Mouse (Mus musculus) left cerebral cortex, postnatal 36 days (tissue): ENCODE measurements at regions not wholly inside any gene's neighbourhood (a gene's known extent, or its start where the extent isn't known, plus 50 kb on each side); places are given as distances from the start of the nearest gene placed in this dataset.
A peak's percentile ranks its signal among the peaks of the same experiment; 100 is the strongest.

ENCODE experiments used
- DNase-seq, 2 experiments: peaks; one replicate each; pipeline ENCODE4 v3.0.0; 2021 to 2022; ENCODE audit warnings: low spot score in 2 of 2, mixed read lengths in 1 of 2
- intact Hi-C: fragments of 180-260 bp; cut with DNase I; formaldehyde crosslinking; loops from one replicate; pipeline ENCODE4 v1.15.1; 2025

DNA sequence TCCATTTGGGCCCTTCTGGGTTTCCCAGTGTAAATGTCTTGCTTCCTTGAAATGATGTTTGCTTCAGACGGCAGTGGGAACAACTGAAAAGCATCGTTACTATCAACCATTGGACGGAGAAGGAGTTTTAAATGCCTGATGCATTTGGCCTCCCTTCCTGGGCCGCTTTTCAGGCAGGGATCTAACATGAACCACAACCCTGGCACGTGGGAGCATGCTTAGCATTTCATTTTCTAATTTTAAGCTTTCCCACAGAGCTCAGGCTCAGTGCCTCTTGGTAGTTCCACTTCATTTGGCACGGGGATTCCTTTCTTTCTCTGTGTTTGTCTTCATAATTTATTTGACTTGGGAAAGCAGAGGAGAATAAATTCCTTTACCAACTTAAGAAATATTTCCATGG, 406.6 kb upstream of the Nbea start:
- intact Hi-C loops: no loop called here
- DNase-seq: peak; percentile 9 to 29

DNA sequence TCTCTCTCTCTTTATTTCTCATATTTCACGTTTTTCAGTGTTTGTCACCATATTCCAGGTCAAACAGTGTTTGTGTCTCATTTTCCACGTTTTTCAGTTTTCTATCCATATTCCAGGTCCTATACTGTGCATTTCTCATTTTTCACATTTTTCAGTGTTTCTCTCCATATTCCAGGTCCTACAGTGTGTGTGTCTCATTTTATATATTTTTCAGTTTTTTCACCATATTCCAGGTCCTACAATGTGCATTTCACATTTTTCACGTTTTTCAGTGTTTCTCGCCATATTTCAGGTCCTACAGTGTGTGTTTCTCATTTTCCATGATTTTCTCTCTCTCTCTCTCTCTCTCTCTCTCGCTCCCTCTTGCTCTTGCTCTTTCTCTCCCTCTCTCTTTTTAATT, 391.9 kb upstream of the Nbea start:
- no peak for DNase-seq
- intact Hi-C loops: no loop called here

DNA sequence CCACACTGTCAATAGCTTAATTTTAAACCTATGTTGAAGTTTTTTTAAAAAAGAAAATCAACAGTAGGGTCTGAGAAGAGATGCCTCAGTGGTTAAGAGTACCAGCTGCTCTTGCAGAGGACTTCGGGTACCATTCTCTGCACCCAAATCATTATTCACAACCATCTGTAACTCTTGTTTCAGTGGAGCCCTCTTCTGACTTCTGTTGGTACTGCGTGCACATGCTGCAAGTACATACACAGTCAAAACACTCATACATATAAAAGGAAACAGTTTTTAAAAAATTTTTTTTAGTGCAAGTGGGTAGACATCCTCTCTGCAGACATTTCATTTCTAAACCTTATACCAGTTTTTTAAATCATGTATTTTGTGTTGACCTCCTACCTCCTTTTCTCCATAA, 352.7 kb upstream of the Nbea start:
- no peak for DNase-seq
- intact Hi-C loops: no loop called here

DNA sequence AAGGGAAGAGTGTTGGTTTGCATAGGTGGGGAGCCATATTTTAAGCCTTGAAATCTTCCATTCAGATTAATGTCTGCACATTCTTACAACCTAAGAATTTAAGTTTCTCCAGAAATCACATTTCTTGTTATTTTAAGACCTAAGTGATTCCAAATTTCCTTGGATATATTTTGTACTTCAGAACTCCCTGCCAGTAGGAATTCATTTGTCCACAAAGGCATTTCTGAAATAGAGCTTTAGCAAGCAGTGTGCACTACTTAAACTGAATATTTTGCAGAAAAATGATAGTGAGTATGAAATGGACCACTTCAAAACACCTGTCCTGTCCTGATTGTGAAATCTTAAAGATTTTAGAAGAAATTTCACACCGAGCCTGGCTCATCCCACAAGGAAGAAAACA, 320.9 kb upstream of the Nbea start:
- DNase-seq: no peak
- intact Hi-C loops: no loop called here

DNA sequence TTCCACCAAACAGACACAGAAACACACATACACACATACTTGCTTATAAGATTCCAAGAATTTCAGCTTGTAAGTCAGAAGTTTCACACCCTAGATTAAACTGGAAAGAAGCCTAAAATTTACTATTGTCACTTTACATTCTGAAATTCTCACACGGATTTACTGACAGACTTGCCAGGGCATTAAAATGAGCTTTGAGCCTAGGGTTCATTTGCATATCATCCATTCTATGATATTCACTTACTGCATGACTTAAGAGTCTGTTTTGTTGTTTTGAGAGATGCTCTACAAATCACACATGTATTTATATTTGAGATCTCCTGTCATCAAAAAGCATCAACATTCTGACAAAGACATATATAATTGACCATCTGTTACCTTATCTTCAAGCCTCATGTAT, 315.8 kb upstream of the Nbea start:
- no peak for DNase-seq
- intact Hi-C loops: no loop called here

DNA sequence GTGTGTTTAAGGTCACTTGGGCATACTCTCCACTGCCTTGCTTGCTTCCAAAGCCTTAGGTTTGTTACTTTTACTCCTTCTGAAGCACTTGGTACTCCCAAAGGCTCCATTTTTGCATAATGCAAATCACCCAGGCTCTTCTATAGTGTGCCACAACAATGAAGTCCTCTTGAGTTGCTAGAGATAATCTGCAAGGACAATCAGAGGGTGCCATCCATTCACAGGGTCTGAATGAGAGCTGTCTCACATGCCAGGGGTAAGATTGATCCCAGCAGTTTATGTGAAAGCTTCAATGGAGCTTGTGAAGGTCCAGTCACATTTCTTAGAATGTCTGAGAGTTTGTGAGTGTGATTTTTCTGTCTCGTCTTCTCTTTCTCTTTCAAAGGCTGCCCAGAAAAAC, 310.4 kb upstream of the Nbea start:
- intact Hi-C loops: no loop called here
- no peak for DNase-seq

DNA sequence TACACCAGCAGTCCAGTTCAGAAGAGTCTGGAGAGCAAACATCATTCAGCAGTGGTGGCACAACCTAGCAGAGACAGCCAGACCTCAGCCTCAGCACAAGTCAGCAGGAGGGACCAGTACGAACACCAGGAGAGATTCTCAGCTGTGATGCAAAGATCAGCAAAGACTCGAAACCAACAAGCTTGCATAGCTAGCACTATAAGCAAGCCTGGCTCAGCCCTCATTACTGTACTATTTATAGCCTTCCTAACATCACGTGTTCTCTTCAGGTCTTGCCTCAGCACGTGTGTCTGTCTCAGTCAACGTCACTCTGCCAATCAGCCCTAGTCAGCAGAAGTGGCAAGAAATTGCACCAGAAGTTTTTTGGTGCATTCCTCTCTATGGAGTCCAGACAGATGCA, 305.7 kb upstream of the Nbea start:
- intact Hi-C loops: no loop called here
- no peak for DNase-seq

DNA sequence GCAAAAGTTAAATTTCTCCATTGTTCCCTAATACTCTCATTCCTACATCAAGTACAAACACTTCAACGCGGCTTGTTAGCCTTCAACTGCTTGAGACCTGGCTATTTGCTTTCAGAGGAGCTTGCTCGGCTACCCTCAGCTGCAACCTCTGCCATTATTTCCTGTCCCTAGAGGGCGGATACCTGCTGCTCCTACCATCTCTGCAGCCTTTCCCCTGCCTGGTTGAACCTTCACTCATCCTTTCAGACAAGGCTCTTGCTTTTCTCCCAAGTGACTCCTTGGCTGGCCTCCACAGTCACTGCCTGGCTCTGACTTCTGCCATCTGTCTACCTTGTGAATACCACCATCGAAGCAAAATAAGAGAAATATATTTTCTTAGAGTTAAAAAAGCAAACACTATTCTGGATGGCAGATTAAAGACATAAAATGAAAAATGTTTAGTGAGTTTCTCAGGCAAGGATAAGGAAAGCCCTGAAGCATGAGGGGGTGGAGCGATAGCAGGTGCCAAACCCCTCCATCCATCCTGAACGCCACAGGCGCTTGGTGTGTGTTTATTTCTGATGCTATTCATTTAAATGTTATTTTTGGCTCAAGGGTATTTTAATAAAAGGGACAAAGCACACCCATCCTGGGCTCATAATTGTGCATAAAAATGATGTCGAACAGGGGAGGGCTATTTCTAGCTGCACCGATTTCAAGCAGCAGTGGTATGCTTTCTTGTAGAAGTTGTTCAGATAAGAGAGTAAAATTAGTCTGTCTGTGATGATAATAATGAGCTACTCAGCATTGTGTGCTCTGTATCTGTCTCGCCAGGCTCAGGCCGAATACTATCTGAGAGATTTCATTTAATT, 302.3 kb upstream of the Nbea start:
- intact Hi-C loops: no loop called here
- peak in 1 of 2 experiments; percentile 5 for DNase-seq

DNA sequence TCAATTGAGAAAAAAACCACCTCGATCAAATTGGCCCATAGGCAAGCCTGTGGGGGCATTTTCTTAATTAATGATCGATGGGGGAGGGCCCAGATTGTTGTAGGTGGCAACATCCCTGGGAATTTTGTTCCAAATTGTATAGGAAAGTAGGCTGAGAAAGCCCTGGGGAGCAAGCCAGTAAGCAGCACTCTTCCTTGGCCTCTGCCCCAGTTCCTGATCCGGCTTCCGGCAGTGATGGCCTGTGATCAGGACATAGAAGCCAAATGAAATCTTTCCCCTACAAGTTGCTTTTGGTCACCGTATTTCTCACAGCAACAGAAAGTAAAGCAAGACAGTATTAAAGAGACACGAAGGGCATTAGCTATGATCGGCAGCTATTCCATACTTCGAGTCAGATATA, 300.6 kb upstream of the Nbea start:
- intact Hi-C loops: no loop called here

DNA sequence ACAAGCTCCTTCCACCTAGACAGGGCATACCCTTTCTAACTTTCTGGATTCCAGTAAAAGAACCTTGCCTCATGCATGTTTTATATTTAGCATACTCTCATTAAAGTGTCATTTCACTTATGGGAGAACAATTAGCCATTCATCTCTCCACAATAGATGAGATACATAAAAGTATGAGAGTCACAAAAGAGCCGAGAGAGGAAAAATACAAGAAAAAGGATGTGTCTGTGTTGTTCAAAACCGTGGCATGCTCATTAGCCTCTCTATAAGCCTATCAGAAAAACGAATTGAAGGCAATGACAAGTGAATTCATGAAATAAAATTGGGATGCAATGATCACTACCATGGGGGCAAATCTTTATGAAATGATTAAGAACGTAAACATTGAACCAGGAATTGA, 299.9 kb upstream of the Nbea start:
- no peak for DNase-seq
- intact Hi-C loops: no loop called here

More for the DNA sequence above, 300.6 kb upstream of the Nbea start:
- DNase-seq: no peak

DNA sequence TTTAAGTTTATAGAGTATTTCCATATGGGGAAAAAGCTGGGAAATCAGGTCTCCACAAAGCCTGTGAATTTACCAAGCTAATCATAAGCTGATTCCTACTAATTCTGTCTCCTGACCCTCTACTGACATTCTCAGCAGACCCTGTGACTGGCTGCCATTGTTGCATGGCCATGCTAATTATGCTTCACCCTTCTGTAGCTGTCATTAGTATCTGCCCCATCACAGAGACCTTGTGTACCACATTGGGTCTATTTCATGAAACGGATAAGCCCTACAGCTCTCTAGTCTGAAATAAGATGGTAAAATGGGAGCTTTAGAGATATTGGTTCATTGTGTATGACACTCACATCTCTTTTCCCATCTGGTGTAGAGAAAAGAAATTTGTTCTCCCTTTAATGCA, 296.0 kb upstream of the Nbea start:
- DNase-seq: no peak
- intact Hi-C loops: no loop called here

DNA sequence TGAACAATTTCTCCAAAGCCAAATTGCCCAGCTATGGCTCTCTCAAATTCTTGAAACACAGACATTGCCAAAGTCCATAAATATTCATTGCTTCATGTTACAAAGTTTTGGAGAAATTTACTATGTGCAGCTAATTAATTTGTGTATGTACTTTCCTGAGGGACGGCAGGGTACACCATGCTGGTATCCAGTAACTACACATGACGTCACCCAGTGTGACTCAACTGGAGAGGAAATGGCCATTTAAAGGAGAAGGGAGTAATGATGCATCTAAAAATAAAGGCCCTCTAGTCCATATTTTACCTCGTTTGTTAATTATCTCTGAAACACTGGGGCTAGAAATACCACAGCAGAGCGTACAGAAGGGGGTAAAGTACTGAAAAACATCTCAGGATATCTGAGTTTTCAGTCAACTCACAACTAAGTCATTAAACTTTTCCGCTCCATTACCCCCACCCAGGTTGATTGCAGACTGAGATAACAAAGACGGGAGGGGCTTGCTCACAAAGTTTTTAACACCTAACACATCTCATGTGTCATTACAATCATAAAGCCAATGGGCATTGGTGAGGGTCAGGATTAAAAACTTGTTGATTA, 295.1 kb upstream of the Nbea start:
- intact Hi-C loops: no loop called here
- DNase-seq: no peak

DNA sequence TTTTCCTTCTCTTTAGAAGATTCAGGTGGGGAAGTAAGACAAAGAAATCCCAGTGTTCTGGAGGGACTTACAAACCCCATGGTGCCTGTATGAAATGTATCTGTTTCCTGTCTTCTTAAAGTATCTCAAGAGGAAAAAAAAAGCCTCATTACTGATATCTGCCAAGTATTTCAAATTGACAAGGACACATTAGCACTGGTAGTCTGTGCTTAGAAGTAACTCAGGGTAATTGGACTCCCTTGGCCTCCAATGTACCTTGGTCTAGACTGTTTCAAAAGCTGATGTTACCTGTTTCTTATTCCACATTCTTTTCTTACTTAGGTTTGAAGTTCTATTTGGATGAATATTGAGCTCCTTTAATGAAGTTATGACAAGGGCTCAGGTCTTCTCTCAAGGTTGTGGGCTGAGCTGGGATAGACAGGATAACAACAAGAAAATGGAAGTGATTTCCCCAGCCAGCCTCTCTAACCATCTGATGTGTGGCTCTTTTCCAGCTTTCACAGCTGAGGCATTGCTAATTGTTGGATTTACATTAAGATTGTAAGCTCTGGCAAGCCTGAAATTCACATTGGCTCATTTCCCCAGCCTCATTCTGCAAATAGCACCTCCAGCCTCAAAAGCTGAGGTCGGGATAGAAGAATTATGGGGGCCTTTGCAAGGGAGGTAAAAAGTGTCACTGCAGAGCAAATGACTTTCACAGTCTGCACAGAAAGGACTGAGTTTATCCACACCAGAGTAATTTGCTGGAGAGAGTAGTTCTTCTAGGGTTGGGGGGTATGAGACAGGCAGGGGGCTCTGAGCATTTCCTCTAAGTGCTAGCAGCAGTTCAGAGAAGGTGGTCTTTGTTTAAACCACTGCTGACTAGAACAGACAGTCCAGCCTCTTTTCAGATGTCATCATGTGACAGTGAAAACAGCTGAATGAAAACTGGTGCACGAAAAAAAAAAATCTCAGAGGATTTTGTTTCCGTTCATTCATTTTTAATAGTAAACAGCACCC, 292.3 kb upstream of the Nbea start:
- intact Hi-C loops: no loop called here

DNA sequence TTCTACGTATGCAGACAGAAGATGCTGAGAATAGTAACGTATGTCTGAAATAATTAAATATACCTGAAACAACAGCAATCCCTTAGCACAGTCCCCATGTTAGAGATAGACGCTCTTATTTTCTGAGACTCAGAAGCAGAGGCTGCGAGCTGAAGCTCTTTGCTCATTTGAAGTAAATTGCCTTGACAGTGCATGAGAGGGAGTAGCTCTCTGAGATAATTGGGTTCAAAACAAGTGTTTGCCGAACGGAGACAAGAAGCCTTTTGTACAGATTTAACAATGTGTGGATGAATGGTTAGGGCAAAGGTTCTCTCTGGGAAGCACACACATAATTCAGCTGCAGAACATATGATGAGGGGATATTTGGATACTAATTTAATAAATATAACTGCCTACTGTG, 289.1 kb upstream of the Nbea start:
- DNase-seq: no peak
- intact Hi-C loops: no loop called here

More for the DNA sequence above, 292.3 kb upstream of the Nbea start:
- DNase-seq: peak; percentile 14 to 36

DNA sequence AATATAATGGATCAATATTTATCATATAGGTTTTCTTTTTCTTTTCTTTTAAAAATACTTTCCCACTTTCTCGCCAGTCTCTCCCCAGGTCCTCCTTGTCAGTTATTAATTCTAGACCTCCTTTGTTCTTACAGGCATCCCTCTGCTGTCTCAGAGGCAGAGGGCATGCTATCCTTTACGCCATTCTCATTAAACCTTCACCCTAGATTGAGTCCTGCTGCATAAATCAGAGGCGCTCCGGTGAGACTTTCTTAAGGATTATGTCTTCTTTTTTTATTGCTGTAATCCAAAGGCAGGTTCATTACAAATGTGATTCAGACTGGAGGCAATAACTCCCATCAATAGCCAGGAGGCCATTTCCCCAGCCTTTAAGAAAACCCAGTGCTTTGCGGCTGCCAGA, 288.3 kb upstream of the Nbea start:
- intact Hi-C loops: no loop called here
- no peak for DNase-seq

DNA sequence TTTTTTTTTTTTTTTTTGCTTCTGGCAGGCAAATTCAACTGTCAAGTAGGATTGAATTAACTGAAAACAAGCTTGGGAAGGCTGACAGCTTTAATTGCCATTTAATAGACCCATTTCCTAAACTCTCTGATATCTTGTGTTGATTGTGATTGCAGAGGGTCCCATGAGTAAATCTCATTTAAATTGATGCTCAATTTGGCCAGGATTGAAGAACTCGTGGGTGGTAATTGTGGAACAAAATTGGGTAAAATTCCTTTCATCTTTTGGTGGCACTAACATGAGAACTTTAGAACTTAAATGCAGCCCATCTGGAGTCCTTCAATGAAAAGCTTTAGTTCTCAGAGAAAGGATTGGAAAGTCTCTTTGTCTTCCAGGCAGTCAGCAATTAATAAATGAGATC, 287.7 kb upstream of the Nbea start:
- DNase-seq: no peak
- intact Hi-C loops: no loop called here

DNA sequence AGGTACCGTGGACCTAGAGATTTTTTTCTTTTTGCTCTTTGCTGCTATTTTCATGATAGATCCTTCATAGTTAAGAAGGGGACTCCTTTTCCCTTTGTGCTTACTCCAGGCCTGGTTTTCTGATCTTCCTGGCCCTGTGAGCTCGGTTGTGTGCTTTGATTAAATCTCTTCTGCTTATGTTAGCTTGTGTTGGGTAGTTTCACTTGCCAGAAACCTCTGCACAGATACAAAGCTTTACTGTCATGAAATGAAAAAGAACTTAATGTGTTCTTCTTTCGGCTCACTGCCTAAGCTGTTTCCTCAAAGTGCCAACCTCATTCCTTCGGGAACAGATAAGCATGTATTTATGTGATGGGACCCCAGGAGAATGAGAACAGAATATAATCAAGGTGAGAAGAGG, 274.1 kb upstream of the Nbea start:
- intact Hi-C loops: no loop called here
- DNase-seq: no peak

DNA sequence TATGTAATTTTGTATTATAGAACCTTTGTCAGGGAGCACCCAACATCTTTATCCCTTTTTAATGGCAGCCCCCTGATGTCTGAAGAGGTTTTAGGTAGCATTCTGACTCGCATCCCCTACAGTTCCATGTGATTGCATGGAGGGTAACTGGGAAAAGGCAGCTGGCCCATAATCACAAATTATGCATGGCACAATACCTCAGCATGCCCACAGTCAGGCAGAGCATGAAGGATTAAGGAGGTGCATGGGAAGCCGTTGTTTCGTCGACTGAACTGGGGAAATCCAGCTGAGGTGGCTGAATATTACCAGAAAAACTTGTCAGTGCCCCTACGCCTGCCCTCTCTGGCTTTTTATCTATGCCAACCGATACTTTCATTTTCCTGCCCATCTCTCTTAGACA, 272.8 kb upstream of the Nbea start:
- intact Hi-C loops: no loop called here
- DNase-seq: no peak

DNA sequence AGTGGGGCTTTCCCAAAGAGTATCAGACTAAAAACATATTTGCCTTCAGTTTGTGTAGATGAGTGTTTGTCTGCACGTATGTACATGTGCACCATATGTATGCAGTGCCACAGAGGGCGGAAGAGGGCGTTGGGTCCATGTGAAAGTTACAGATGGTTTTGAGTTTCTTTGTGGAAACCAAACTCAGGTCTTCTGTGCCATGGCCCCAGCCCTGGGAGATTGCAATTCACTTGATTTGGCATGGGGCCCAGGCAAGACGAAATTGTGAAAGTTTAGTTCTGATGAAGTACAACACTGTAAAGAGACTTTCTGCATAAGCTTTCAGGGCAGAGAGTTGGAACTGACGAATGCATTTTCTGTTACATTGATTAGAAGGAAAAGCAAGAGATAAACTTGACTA, 255.4 kb upstream of the Nbea start:
- DNase-seq: no peak
- intact Hi-C loops: no loop called here

DNA sequence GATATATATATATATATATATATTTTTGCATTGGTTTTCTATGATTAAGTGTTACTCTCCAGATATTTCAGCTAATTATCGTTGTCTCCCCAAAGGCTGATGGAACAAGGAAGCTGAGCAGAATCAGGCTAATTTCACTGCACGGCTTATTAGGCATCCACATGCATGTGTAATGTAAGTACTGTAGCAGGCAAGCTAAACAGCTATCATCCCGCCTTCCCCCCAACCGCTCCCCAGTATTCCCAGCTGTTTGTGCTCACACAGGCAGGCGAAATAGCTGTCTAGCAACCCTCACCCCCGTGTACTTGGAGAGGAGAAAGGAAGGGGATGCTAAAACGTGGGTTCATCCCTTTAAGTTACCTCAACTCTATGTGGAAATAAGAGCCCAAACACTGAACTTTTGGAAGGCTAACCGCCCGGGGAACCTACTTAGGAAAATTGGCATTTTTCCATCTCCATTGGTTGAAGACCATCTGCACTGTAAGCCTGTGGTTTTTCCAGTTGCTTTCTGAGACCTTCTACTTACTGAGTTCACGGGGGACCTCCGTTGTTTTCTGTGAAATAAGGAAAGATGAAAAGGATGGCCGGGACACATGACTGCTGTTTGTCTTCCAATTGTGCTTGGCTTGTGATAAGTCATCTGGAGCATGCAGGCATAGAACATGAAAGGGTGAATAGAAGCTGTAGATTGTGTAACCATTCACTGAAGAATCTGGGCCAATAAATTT, 254.7 kb upstream of the Nbea start:
- DNase-seq: no peak
- intact Hi-C loops: no loop called here
